Mouse (Mus musculus): ENCODE results near the gene Cactin. TPM values are rescaled to one million over a fixed set of nuclear protein-coding genes. Genes with fewer than 3 reads are reported as not detected.
A peak's percentile ranks its signal among the peaks of the same experiment; 100 is the strongest.

Cactin gene
- polyA plus RNA-seq, 2 experiments: 25.3 to 50.0 TPM

- peaks cover 15% of the 10 kb centered on the region for H3K4me1 ChIP-seq (ENCODE audit: control insufficient read depth, insufficient read depth, low read length)
- H3K9ac ChIP-seq (ENCODE audit: low read depth, low read length, severe bottlenecking): peak within 1 kb of the TSS; percentile 44
- H3K9me3 ChIP-seq (ENCODE audit: control insufficient read depth, low read length): no peaks in the 10 kb centered on the region
- H3K27ac ChIP-seq (replicated peaks; ENCODE audit: low read depth, low read length): no peak within 1 kb of the TSS
- ATAC-seq (ENCODE audit: low FRiP score, low read depth) (no peak), DNase-seq (ENCODE audit: low spot score) (no peak)
- peaks cover 47% of the 10 kb centered on the region for H3K27me3 ChIP-seq (ENCODE audit: control insufficient read depth, insufficient read depth, low read length)
- peaks cover 13% of the 10 kb centered on the region for H3K36me3 ChIP-seq (ENCODE audit: control insufficient read depth, insufficient read depth, low read length)
- H3K4me3 ChIP-seq (replicated peaks; ENCODE audit: low read length): peak within 1 kb of the TSS; percentile 37
- H3K4me2 ChIP-seq (replicated peaks; ENCODE audit: low read depth, low read length, severe bottlenecking): peak within 1 kb of the TSS; percentile 72
- WGBS: 10% methylated on average over 28 of the region's 67 CpGs
- TF ChIP-seq POLR2A (IDR thresholded peaks at IDR 0.05; ENCODE audit: borderline replicate concordance, extremely low read depth, insufficient read depth, insufficient read length): no peak
Observed at GRCm38 (mm10) chr10:81342686-81343505, 22.0 kb downstream of the Cactin start, which contains the start of gene Gipc3. Gene Gipc3 (minus strand): TSS chr10:81343266.

DNA sequence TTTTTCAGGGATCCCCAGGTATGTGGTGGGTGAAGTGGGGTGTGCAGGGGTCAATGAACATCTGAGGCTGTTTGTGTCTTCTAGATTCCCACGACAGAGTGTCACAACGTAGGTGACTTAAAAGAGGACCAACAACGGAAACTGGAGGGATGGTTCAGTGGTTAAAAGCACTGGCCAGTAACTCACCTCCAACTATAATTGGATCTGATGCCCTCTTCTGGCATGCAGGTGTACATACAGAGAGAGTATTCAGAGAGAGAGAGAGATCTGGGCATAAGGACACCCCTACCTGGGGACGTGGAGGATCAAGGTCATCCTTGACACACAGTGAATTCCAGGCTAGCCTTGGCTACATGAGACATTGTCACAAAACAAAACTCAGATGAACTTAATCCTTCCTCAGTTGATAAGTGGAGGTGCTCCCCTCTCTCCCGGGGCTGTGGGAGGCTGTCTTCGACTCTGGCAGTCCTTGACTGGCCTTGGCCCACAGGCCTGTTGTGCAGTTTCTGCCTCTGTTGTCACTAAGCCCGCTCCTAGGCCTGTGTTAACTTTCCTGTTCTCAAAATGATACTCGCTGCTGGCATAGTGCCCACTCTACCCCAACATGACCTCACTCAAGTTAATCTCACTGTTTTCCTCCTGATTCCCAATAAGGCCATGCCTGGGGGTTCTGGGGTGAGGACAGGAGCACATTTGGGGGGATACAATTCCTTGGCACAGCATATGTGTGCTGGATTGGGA lies 23.7 kb downstream of the Cactin start:
- Histone ChIP-seq H3K36me3 (ENCODE audit: control insufficient read depth, insufficient read depth, low read length) (peaks cover 21% of the 10 kb centered on the region), H3K9me3 (ENCODE audit: control insufficient read depth, low read length) (no peaks in the 10 kb centered on the region), H3K4me1 (ENCODE audit: control insufficient read depth, insufficient read depth, low read length) (peaks cover 24% of the 10 kb centered on the region), H3K27ac (replicated peaks; ENCODE audit: low read depth, low read length) (no peak overlapping the region), H3K27me3 (ENCODE audit: control insufficient read depth, insufficient read depth, low read length) (peaks cover 44% of the 10 kb centered on the region), H3K4me3 (replicated peaks; ENCODE audit: low read length) (no peak overlapping the region), H3K4me2 (replicated peaks; ENCODE audit: low read depth, low read length, severe bottlenecking) (no peak overlapping the region), H3K9ac (ENCODE audit: low read depth, low read length, severe bottlenecking) (no peak overlapping the region)
- TF ChIP-seq POLR2A (IDR thresholded peaks at IDR 0.05; ENCODE audit: borderline replicate concordance, extremely low read depth, insufficient read depth, insufficient read length): no peak
- ATAC-seq (ENCODE audit: low FRiP score, low read depth): no peak
- WGBS: 48% methylated on average over 8 of the region's 8 CpGs
- DNase-seq (ENCODE audit: low spot score): no peak

DNA sequence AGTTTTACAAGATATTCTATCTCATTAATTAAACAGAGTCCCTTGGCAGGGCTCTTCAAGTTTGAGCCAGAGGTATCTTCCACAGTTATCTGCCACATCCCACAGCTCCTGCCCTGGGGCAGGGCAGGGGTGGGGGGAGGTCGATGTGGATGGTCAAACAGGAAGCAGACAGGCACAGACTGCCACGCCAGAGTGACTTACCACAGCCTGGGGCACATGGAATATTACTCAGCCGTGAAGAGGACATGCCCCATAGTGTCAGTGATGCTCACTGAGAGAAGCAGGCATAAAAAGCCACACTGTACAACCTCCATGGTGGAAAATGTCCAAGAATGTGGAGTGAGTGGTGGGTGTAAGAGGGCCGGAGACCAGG lies 24.2 kb downstream of the Cactin start:
- TF ChIP-seq POLR2A (IDR thresholded peaks at IDR 0.05; ENCODE audit: borderline replicate concordance, extremely low read depth, insufficient read depth, insufficient read length): no peak
- Histone ChIP-seq H3K27ac (replicated peaks; ENCODE audit: low read depth, low read length) (no peak overlapping the region), H3K4me3 (replicated peaks; ENCODE audit: low read length) (no peak overlapping the region), H3K36me3 (ENCODE audit: control insufficient read depth, insufficient read depth, low read length) (peaks cover 21% of the 10 kb centered on the region), H3K4me2 (replicated peaks; ENCODE audit: low read depth, low read length, severe bottlenecking) (no peak overlapping the region), H3K27me3 (ENCODE audit: control insufficient read depth, insufficient read depth, low read length) (peaks cover 44% of the 10 kb centered on the region), H3K9me3 (ENCODE audit: control insufficient read depth, low read length) (no peaks in the 10 kb centered on the region), H3K9ac (ENCODE audit: low read depth, low read length, severe bottlenecking) (no peak overlapping the region), H3K4me1 (ENCODE audit: control insufficient read depth, insufficient read depth, low read length) (peaks cover 26% of the 10 kb centered on the region)
- 89% methylated on average over 4 of the region's 4 CpGs for WGBS
- ATAC-seq (ENCODE audit: low FRiP score, low read depth) (no peak), DNase-seq (ENCODE audit: low spot score) (no peak)

DNA sequence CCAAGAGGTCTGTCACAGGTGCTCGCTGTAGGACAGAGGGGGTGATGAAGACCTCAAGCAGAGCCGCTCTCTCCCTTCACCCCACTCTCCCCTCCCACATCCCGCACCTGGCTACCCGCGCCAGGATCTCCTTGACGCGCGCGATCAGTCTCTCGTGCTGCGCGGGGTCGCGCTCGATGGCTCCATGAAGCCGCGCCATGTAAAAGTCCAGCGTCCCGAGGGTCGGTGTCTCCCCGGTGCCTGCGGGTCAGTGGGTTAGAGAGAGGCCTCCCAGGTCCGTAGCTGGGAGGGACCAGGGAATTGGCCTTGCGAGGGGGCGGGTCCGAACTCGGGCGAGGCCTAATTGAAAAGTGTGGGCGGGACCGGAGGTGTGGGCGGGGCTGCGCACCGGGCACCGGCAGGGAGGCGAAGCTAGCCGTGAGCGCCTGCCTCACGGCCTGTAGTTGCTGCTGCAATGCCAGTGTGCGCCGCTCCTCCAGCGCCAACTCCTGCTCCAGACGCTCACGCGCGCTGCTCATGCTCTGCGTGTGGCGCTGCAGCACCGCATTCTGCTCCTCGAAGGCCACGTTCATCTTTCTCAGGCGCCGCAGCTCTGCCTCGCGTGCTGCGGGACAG lies 25.7 kb downstream of the Cactin start:
- DNase-seq (ENCODE audit: low spot score): peak; percentile 56
- H3K27me3 ChIP-seq (ENCODE audit: control insufficient read depth, insufficient read depth, low read length): peaks cover 36% of the 10 kb centered on the region
- peaks cover 26% of the 10 kb centered on the region for H3K4me1 ChIP-seq (ENCODE audit: control insufficient read depth, insufficient read depth, low read length)
- peak overlapping the region; percentile 50 for H3K4me2 ChIP-seq (replicated peaks; ENCODE audit: low read depth, low read length, severe bottlenecking)
- no peak overlapping the region for H3K27ac ChIP-seq (replicated peaks; ENCODE audit: low read depth, low read length)
- peak overlapping the region; percentile 26; the same call in 1 of the 2 replicates for H3K9ac ChIP-seq (ENCODE audit: low read depth, low read length, severe bottlenecking)
- H3K4me3 ChIP-seq (replicated peaks; ENCODE audit: low read length): peak overlapping the region; percentile 27
- H3K36me3 ChIP-seq (ENCODE audit: control insufficient read depth, insufficient read depth, low read length): peaks cover 21% of the 10 kb centered on the region
- H3K9me3 ChIP-seq (ENCODE audit: control insufficient read depth, low read length): no peaks in the 10 kb centered on the region
- no peak for TF ChIP-seq POLR2A (IDR thresholded peaks at IDR 0.05; ENCODE audit: borderline replicate concordance, extremely low read depth, insufficient read depth, insufficient read length)
- 11% methylated on average over 39 of the region's 55 CpGs for WGBS
- no peak for ATAC-seq (ENCODE audit: low FRiP score, low read depth)

DNA sequence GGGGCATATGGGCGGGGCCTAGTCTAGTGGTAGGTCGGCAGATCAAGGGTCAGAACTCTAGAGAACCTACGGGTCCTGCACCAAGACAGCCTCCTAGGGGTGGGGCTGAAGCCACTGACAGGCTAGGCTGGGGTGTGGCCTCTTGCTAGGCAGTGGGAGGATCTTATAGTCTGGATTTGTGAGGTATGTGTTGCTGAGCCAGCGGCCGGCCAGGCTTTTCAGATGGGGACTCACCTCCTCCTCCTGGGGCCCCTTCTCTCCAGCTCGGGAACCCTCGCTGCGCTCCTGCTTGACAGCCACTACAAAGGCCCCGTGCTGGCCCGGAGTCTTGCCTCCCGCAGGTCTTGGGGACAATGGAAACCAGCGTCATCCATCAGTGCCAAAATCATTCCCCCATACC lies 28.2 kb downstream of the Cactin start:
- H3K9ac ChIP-seq (ENCODE audit: low read depth, low read length, severe bottlenecking): peak overlapping the region; percentile 80
- H3K4me1 ChIP-seq (ENCODE audit: control insufficient read depth, insufficient read depth, low read length): peaks cover 20% of the 10 kb centered on the region
- peaks cover 21% of the 10 kb centered on the region for H3K36me3 ChIP-seq (ENCODE audit: control insufficient read depth, insufficient read depth, low read length)
- H3K27ac ChIP-seq (replicated peaks; ENCODE audit: low read depth, low read length): no peak overlapping the region
- H3K27me3 ChIP-seq (ENCODE audit: control insufficient read depth, insufficient read depth, low read length): peaks cover 11% of the 10 kb centered on the region
- H3K4me3 ChIP-seq (replicated peaks; ENCODE audit: low read length): peak overlapping the region; percentile 78
- H3K9me3 ChIP-seq (ENCODE audit: control insufficient read depth, low read length): no peaks in the 10 kb centered on the region
- DNase-seq (ENCODE audit: low spot score) (peak; percentile 43), ATAC-seq (ENCODE audit: low FRiP score, low read depth) (no peak)
- no peak for TF ChIP-seq POLR2A (IDR thresholded peaks at IDR 0.05; ENCODE audit: borderline replicate concordance, extremely low read depth, insufficient read depth, insufficient read length)
- H3K4me2 ChIP-seq (replicated peaks; ENCODE audit: low read depth, low read length, severe bottlenecking): peak overlapping the region; percentile 93
- 2% methylated on average over 11 of the region's 12 CpGs for WGBS

Measured in limb, embryonic 14.5 days (tissue).